ENCODE assay signal across 8 mouse cellular contexts in genomic region chr17:26584558-26585136, GRCm38 (mm10). TPM values are rescaled to one million over a fixed set of nuclear protein-coding genes. Genes with fewer than 3 reads are reported as not detected.
DNase-seq lines count a peak whose midpoint lies in the region; ATAC-seq lines count a peak whose summit lies in the region.

No protein-coding gene starts in this region.

- peak overlapping the region; percentile 24 for H3K4me2 ChIP-seq in intestine, embryonic 15.5 days (replicated peaks)
- no peak overlapping the region for H3K4me2 ChIP-seq in liver, embryonic 16.5 days (ENCODE audit: low read depth, low read length)

- peak; percentile 87 for ATAC-seq in intestine, embryonic 15.5 days
- ATAC-seq in liver, embryonic 16.5 days (ENCODE audit: low read depth): peak; percentile 75

- no peak overlapping the region for H3K9ac ChIP-seq in intestine, embryonic 15.5 days
- no peak overlapping the region; the same call in 1 of the 2 replicates for H3K9ac ChIP-seq in liver, embryonic 16.5 days (ENCODE audit: low read depth, low read length)

- no peaks in the 10 kb centered on the region for H3K36me3 ChIP-seq in intestine, embryonic 15.5 days
- no peaks in the 10 kb centered on the region for H3K36me3 ChIP-seq in liver, embryonic 16.5 days (ENCODE audit: control insufficient read depth, insufficient read depth)

- no peaks in the 10 kb centered on the region for H3K9me3 ChIP-seq in intestine, embryonic 15.5 days
- H3K9me3 ChIP-seq in liver, embryonic 16.5 days (replicated peaks; ENCODE audit: control insufficient read depth, low read length): no peaks in the 10 kb centered on the region

- no peaks in the 10 kb centered on the region for H3K27me3 ChIP-seq in intestine, embryonic 15.5 days (replicated peaks)
- no peaks in the 10 kb centered on the region for H3K27me3 ChIP-seq in liver, embryonic 16.5 days (ENCODE audit: control insufficient read depth, insufficient read depth, low read depth, low read length)

- no peak overlapping the region for H3K4me3 ChIP-seq in intestine, embryonic 15.5 days (replicated peaks)
- H3K4me3 ChIP-seq in liver, embryonic 16.5 days (ENCODE audit: low read depth, low read length): no peak overlapping the region

- H3K27ac ChIP-seq in intestine, embryonic 15.5 days: peak overlapping the region; percentile 79
- H3K27ac ChIP-seq in liver, embryonic 16.5 days (ENCODE audit: low read length): peak overlapping the region; percentile 57

- WGBS in intestine, embryonic 15.5 days: 30% methylated on average over 15 of the region's 15 CpGs
- WGBS in liver, embryonic 16.5 days (ENCODE audit: insufficient replicate concordance): 64% methylated on average over 15 of the region's 15 CpGs

- DNase-seq in ES-CJ7 (ENCODE audit: low read depth, low spot score): peak; percentile 56
- peak; percentile 42 for DNase-seq in brain, adult 2 months (ENCODE audit: low read depth, low spot score)
- DNase-seq in gastrocnemius, postnatal 25 days: peak; percentile 90
- peak; percentile 26 for DNase-seq in retina, postnatal 1 day
- no peak for DNase-seq in yolk sac, embryonic 10.5 days (ENCODE audit: low spot score)
- no peak for DNase-seq in layer of hippocampus, postnatal 25 days (ENCODE audit: extremely low spot score in 1 of 2, low spot score in 1 of 2)

- peaks cover 34% of the 10 kb centered on the region for H3K4me1 ChIP-seq in intestine, embryonic 15.5 days (replicated peaks)
- H3K4me1 ChIP-seq in liver, embryonic 16.5 days (ENCODE audit: control insufficient read depth, low read depth, low read length): peaks cover 13% of the 10 kb centered on the region

RNA-seq across cellular contexts. Expression of gene Dusp1, which starts 22.7 kb away (rescaled TPM):
- total RNA-seq in gastrocnemius, postnatal 25 days (2021): 10 to 100 TPM; 49.2 to 82.2 TPM
- 14.3 and 15.1 TPM in 2 replicates for polyA plus RNA-seq in intestine, embryonic 15.5 days (2015; fragmentation: Nextera tagmentation; extraction: Ambion mirVana)
- polyA plus RNA-seq in liver, embryonic 16.5 days (2015; fragmentation: Nextera tagmentation; extraction: Ambion mirVana): 22.7 and 25.9 TPM in 2 replicates
- total RNA-seq in layer of hippocampus, postnatal 25 days (2021): 10 to 100 TPM; 14.7 to 18.3 TPM

RNA-seq across cellular contexts. Expression of gene Ergic1, which starts 23.4 kb away (rescaled TPM):
- total RNA-seq in gastrocnemius, postnatal 25 days (2021): 10 to 100 TPM; 52.0 to 61.0 TPM
- polyA plus RNA-seq in intestine, embryonic 15.5 days (2015; fragmentation: Nextera tagmentation; extraction: Ambion mirVana): 97.0 and 100 TPM in 2 replicates
- 36.0 and 39.0 TPM in 2 replicates for polyA plus RNA-seq in liver, embryonic 16.5 days (2015; fragmentation: Nextera tagmentation; extraction: Ambion mirVana)
- total RNA-seq in layer of hippocampus, postnatal 25 days (2021): 100 to 1,000 TPM; 114 to 118 TPM

Comparison
In these comparisons a context has a peak if more than half of its experiments do, and no peak if none do; other contexts are left out.
1. DNase-seq: peak in ES-CJ7 (single experiment), brain, adult 2 months (single experiment), gastrocnemius, postnatal 25 days (single experiment) and retina, postnatal 1 day (single experiment); none in yolk sac, embryonic 10.5 days (single experiment) and layer of hippocampus, postnatal 25 days (0 of 2).